Mouse (Mus musculus) MEL (cell line): ENCODE results near the gene Ifnz. TPM values are rescaled to one million over a fixed set of nuclear protein-coding genes. Genes with fewer than 3 reads are reported as not detected.
"Not testable (repeated sequence)": the region's sequence is repeated elsewhere in the genome, so short reads cannot be mapped to it uniquely, and the experiment has no call there.

Experiments
- DNase-seq: peaks from one replicate; pipeline ENCODE4 v3.0.0; 2011; ENCODE audit warnings: low read depth, low spot score
- H3K27ac ChIP-seq: 2 replicates; pipeline ENCODE4 v1.5.1; 2012; ENCODE audit warnings: low read depth, mild to moderate bottlenecking, control low read depth, low read length, moderate library complexity; ENCODE audit not compliant: control insufficient read depth
- H3K27me3 ChIP-seq, 2 experiments: fragments of 150-350 bp in 1 of 2; sonication (generic) in 1 of 2; 2 replicates each; pipeline ENCODE4 v1.6.1; 2012; ENCODE audit warnings: low read length in 2 of 2, mild to moderate bottlenecking in 2 of 2, improper control_type of control experiment in 1 of 2, moderate library complexity in 1 of 2; ENCODE audit not compliant: insufficient read depth in 2 of 2, control insufficient read depth in 1 of 2
- H3K36me3 ChIP-seq, 2 experiments: 2 replicates each; pipeline ENCODE4 v1.6.1; 2012 to 2014; ENCODE audit warnings: low read length in 2 of 2, improper control_type of control experiment in 1 of 2, inconsistent platforms in 1 of 2, mild to moderate bottlenecking in 1 of 2; ENCODE audit not compliant: insufficient read depth in 2 of 2, control insufficient read depth in 1 of 2
- H3K4me1 ChIP-seq, 2 experiments: fragments of 150-350 bp in 1 of 2; sonication (generic) in 1 of 2; 2 replicates each; pipeline ENCODE4 v1.6.1; 2012; ENCODE audit warnings: low read length in 2 of 2, improper control_type of control experiment in 1 of 2, mild to moderate bottlenecking in 1 of 2; ENCODE audit not compliant: insufficient read depth in 2 of 2, control insufficient read depth in 1 of 2
- H3K4me3 ChIP-seq, 2 experiments: fragments of 150-350 bp in 1 of 2; sonication (generic) in 1 of 2; 2 replicates each; pipeline ENCODE4 v1.5.1; 2012; ENCODE audit warnings: low read depth in 2 of 2, low read length in 2 of 2, mild to moderate bottlenecking in 2 of 2, moderate library complexity in 2 of 2, control low read depth in 1 of 2, improper control_type of control experiment in 1 of 2; ENCODE audit not compliant: control insufficient read depth in 1 of 2, insufficient read depth in 1 of 2
- H3K79me2 ChIP-seq: 2 replicates; pipeline ENCODE4 v1.6.1; 2012; ENCODE audit warnings: mild to moderate bottlenecking, low read length, moderate library complexity; ENCODE audit not compliant: control insufficient read depth, poor library complexity, insufficient read depth
- H3K9ac ChIP-seq: 2 replicates; pipeline ENCODE4 v1.6.1; 2012; ENCODE audit warnings: low read depth, mild to moderate bottlenecking, control low read depth, low read length, moderate library complexity; ENCODE audit not compliant: control insufficient read depth, poor library complexity, severe bottlenecking
- H3K9me3 ChIP-seq: fragments of 150-350 bp; sonication (generic); replicated peaks from 2 replicates; pipeline ENCODE4 v1.6.1; 2012; ENCODE audit warnings: mild to moderate bottlenecking, low read length, improper control_type of control experiment, moderate library complexity; ENCODE audit not compliant: insufficient read depth
- polyA plus RNA-seq, 2 experiments: library from polyadenylated mRNA; stranded (reverse) in 1 of 2; unstranded in 1 of 2; fragments of >175 nt in 1 of 2; fragments of >200 nt in 1 of 2; gene quantifications; 2 replicates each; pipeline versions ENCODE4 v1.2.1 to v1.2.4; 2012; ENCODE audit warnings: low replicate concordance in 2 of 2, low read depth in 1 of 2; ENCODE audit not compliant: insufficient read length in 2 of 2, insufficient read depth in 1 of 2, missing spikeins in 1 of 2
- total RNA-seq: library from RNA; depleted of rRNA; stranded (reverse); fragments of 300-350 nt; gene quantifications from 2 replicates; pipeline ENCODE4 v1.2.3, GENCODE M21; 2012

The Ifnz gene
- total and polyA plus RNA-seq, 3 experiments = 0.11 TPM; not detected in 2

GRCm38 (mm10) chr4:88785409-88785808, 3.5 kb downstream of the Ifnz start, which contains the start of gene Gm13276:
TSS of gene Gm13276 (plus strand) at chr4:88785709.
- not testable (repeated sequence) for H3K27ac ChIP-seq, H3K4me1 ChIP-seq, H3K27me3 ChIP-seq, H3K9me3 ChIP-seq, H3K79me2 ChIP-seq, DNase-seq, H3K9ac ChIP-seq, H3K36me3 ChIP-seq, H3K4me3 ChIP-seq

- not testable (repeated sequence) for H3K9ac ChIP-seq, H3K79me2 ChIP-seq, H3K36me3 ChIP-seq, H3K9me3 ChIP-seq, H3K27ac ChIP-seq, H3K4me1 ChIP-seq, DNase-seq, H3K27me3 ChIP-seq, H3K4me3 ChIP-seq
Measured at GRCm38 (mm10) chr4:88788402-88788801, 6.5 kb downstream of the Ifnz start, which contains the start of gene Gm13277. TSS of gene Gm13277 (plus strand) at chr4:88788632.

GRCm38 (mm10) chr4:88791250-88791649, 9.3 kb downstream of the Ifnz start, which contains the start of gene Gm13278:
TSS of gene Gm13278 (plus strand) at chr4:88791550.
- not testable (repeated sequence) for H3K9ac ChIP-seq, DNase-seq, H3K9me3 ChIP-seq, H3K27me3 ChIP-seq, H3K4me1 ChIP-seq, H3K36me3 ChIP-seq, H3K79me2 ChIP-seq, H3K27ac ChIP-seq, H3K4me3 ChIP-seq

GRCm38 (mm10) chr4:88793936-88794675, 12.2 kb downstream of the Ifnz start, which contains the start of gene Gm13275:
TSS of gene Gm13275 (plus strand) at chr4:88794487.
- H3K4me1 ChIP-seq, H3K9ac ChIP-seq, H3K79me2 ChIP-seq, H3K36me3 ChIP-seq, H3K9me3 ChIP-seq, H3K27ac ChIP-seq, H3K4me3 ChIP-seq, DNase-seq, H3K27me3 ChIP-seq: not testable (repeated sequence)

- not testable (repeated sequence) for H3K4me3 ChIP-seq, H3K36me3 ChIP-seq, H3K27me3 ChIP-seq, H3K27ac ChIP-seq, H3K9ac ChIP-seq, DNase-seq, H3K4me1 ChIP-seq, H3K79me2 ChIP-seq, H3K9me3 ChIP-seq
Measured at GRCm38 (mm10) chr4:88797097-88797496, 15.2 kb downstream of the Ifnz start, which contains the start of gene Gm13279. TSS of gene Gm13279 (plus strand) at chr4:88797397.

GRCm38 (mm10) chr4:88799365-88799764, 17.4 kb downstream of the Ifnz start, which contains the start of gene Gm13285:
TSS of gene Gm13285 (plus strand) at chr4:88799665.
- not testable (repeated sequence) for H3K36me3 ChIP-seq, H3K79me2 ChIP-seq, H3K9me3 ChIP-seq, DNase-seq, H3K9ac ChIP-seq, H3K27ac ChIP-seq, H3K4me1 ChIP-seq, H3K27me3 ChIP-seq, H3K4me3 ChIP-seq

GRCm38 (mm10) chr4:88802954-88803353, 21.0 kb downstream of the Ifnz start, which contains the start of gene Gm13287:
TSS of gene Gm13287 (plus strand) at chr4:88803254.
- H3K27me3 ChIP-seq, H3K9me3 ChIP-seq, H3K4me1 ChIP-seq, H3K79me2 ChIP-seq, H3K36me3 ChIP-seq, DNase-seq, H3K4me3 ChIP-seq, H3K27ac ChIP-seq, H3K9ac ChIP-seq: not testable (repeated sequence)
